Mouse (Mus musculus): ENCODE data around the gene Il4i1.

The Il4i1 gene

DNA sequence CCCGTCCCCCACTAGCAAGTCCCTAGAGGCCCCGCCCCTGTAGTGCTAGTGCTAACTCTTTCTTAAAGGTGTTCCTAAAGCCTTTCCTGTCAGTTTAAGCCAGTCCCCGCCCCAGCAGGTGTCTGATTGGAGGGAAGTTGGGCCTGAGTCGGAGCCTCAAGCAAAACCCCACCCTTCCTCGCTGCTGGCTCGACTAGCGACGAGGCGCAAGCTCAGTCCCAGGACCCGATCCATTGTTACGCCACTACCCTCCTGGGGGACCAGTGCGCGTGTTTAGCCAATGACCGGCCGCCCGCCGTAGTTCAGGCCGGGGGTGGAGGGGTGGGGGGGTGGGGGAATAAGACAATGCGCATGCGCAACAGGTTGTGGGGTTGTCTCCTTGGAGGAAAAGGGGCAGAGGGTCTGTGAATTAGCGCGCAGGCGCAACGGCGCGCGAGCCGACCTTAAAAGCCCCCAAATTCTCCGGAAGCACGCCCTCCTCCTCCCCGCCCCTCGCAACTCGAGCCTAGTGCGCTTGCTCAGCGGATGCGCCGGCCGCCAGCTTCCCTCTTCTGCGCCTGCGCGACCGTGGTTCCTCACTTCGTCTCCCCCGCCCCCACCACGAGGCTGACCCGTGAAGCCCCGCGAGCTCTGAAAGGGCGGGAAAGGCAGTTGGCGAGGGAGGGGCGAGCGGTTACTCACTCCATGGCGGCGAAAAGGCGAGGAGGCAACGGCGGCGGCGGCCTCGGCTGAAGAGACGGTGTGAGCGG lies at the start of gene Il4i1, which contains the start of gene Nup62:
TSS of gene Il4i1 (plus strand) at position 667 of the 749 bp plus-strand sequence.
TSS of gene Nup62 (plus strand) at position 368 of the 749 bp plus-strand sequence.
- peak; percentile 100 for DNase-seq

GRCm38 (mm10) chr7:44768129-44768528 lies 48.1 kb upstream of the Il4i1 start:
- DNase-seq = no peak

- peak; percentile 89 for DNase-seq
Measured at GRCm38 (mm10) chr7:44770046-44770578, 46.1 kb upstream of the Il4i1 start.

DNA sequence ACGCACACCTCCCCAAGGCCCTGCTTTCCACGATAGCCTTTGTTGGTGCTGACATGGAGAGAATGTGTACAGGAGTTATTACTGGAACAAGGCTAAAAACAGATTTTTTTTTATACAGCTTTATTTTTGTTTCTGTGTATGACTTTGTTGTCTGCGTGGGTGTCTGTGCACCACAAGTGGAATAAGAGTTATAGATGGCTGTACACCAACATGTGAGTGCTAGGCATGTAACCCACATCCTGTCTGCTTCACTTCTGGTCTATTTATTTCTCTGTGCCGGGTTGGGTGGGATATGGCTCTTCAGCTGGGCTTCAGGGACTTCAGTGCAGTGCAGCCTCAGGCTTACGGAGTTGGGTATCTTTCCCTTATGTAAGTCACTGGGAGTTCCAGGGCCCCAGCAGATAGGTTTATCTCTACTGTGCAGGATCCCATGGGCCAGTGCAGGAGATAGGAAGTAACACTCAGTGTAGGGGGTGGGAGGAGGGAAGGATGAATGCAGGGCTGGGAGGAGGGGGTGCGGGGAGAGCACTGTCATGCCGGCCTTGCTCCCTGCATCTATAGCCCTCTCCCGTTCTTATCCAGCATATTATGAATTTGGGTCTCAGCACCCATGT lies 43.5 kb upstream of the Il4i1 start:
- no peak for DNase-seq

DNA sequence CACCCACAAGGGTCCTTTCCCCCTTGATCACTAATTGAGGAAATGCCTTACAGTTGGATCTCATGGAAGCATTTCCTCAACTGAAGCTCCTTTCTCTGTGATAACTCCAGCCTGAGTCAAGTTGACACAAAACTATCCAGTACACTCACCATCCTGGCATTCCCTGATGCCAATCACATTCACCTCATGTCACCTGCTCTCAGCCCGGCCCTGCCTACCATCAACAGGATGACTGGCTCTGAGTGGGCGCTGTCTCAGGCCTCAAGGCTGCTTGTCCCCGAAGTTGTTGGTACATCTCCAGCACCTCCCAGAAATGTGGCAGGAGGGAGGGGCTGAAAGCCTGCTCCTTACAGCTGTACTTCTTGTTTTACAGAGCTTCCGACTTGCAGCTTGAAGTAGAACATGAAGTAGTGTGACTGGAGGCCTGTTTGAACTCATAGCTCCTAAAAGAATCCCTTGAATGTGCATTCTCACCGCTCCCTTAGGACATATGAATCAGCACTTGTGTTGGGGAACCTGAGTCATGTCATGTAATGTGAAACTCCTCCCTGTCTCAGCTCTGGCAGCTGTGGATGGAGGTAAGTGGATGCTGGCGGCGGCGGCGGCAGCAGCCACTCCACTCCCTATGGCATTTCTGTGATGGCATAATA lies 39.2 kb upstream of the Il4i1 start:
- DNase-seq = no peak

DNA sequence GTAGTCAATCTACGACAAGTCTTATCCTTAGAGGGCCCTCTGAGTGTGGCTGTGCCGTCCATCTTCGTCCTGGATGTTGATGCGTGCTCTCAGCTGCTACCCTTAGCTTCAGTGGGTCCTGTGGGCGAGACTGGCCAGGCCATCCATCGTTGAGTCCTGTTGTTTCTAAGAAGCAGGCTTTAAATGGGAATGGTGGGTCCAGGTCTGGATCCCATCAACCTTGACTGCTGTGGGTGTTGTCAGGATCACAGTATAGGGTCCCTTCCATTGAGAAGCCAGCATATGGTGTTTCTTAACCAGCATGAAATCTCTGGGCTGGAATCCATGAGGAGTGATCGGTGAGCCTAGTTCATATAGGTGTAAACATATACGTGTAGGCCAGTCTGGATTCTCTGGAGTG lies 36.1 kb upstream of the Il4i1 start:
- DNase-seq = no peak

DNA sequence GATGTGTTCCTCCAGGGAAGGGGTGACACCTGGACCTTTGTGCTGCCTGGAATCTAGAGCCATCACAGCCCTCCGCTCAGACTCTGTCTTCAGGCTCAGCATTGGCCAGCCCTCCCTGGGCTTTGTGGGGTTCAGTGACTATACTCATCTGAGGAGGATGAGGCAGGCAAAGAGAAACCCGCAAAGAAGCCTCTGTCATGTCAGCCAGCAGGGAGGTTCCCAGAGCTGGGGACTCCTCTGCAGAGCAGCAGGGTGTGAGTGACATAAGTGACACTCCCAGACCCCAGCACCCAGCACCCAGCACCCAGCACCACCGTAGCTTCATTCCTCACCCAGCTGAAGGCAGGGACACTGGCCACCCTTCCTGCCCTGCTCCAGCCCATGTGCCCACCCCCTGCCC lies 26.7 kb upstream of the Il4i1 start:
- DNase-seq = no peak

- DNase-seq = no peak
Measured at GRCm38 (mm10) chr7:44790066-44790465, 26.1 kb upstream of the Il4i1 start.

DNA sequence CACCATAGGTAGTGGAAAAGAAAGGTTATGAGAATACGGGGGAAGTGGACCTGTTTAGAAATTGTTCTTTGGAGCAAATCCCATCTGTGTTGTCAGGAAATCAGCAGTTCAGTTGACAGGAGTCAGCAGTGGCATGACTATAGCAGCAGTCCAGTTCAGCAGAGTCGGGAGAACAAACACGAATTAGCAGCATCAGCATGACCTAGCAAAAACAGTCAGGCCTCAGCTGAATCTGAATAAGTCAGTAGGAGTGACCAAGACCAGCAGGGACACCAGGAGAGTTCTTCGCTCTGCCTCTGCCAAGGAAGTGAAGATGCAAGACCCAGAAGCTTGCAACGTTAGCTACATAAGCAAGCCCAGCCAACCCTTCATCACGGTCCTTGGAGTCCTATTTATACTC lies 23.4 kb upstream of the Il4i1 start:
- no peak for DNase-seq

DNA sequence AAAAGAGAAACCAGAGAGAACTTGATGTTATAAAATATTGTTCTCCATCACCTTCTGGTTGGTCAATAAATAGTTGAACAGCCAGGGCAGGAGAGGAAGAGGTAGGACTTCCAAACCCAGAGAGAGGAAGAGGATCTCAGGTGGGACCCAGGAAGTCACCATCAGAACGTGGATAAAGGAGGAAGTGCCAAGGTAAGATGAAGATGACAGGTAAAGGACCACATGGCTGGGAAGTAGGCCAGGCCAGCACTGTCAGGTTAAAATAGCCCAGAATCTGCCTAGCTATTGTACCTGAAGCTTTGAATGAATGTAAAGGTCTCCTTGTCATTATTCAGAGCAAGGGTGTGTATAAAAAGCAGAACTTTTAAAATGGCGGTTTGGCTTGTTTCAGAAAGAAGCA lies 7.3 kb upstream of the Il4i1 start:
- DNase-seq = no peak

- DNase-seq = no peak
Measured at GRCm38 (mm10) chr7:44809466-44809865, 6.7 kb upstream of the Il4i1 start.

- DNase-seq = no peak
Measured at GRCm38 (mm10) chr7:44810365-44810764, 5.8 kb upstream of the Il4i1 start.

DNA sequence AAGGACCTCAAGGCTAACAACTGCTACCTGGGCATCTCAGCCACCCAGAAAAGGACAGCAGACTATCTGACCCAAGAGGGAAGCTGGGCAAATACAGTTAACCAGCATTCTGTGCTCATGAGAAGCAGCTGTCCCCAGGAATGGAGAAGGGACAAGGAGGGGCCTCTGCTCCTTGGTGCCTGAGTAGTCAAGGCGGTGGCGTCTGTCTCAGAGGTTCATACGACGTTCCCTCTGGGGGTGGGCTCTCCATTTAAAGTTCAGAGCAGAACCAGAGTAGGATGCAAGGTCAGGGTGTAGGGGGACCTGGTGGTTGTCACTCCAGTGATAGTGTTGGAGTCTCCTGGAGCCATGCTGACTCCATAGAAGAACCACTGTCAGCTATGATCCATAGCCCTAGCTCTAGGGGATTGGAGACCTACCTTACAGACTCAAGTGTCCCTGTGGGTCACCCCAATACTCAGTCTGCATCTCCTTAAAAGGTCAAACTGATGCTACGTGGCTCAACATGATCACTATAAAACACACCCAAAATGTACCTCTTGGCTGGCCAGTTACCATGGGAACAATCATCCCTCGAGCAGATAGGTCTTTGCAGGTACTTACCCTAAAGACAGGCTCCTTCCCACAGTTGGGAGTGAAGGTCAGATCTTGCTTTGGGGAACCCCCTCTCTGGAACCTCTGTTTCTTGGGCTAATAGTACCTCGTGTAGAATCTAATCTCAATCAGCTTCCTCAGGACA lies 5.2 kb upstream of the Il4i1 start:
- no peak for DNase-seq

GRCm38 (mm10) chr7:44812651-44813325 lies 3.4 kb upstream of the Il4i1 start:
- no peak for DNase-seq

GRCm38 (mm10) chr7:44813985-44814384 lies 2.2 kb upstream of the Il4i1 start:
- no peak for DNase-seq

DNA sequence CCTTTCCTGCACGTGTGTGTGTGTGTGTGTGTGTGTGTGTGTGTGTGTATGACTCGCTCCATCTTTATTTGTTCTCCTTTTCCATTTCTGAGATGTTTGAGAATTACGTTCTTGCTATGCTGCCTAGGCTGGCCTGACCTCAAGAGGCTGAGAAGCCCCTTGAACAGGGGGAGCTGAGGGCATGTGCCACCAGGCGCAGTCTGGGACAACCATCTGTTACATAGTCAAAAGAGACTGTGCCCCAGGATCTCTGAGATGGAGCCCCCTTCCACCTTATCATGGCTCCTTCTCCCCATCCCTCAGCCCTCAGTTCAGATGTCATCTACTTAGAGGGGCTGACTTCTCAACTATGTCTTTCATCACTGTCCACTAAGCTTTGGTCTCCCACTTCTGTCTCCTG lies 1.8 kb upstream of the Il4i1 start:
- DNase-seq = no peak

- DNase-seq = peak; percentile 14
Measured at GRCm38 (mm10) chr7:44814952-44815553, 1.1 kb upstream of the Il4i1 start.

- peak; percentile 79 for DNase-seq
Measured at GRCm38 (mm10) chr7:44816470-44817021, 359 bp downstream of the Il4i1 start, which contains the start of gene Atf5. TSS of gene Atf5 (minus strand) at chr7:44816658.

- DNase-seq = no peak
Measured at GRCm38 (mm10) chr7:44817441-44817840, 1.3 kb downstream of the Il4i1 start.

DNA sequence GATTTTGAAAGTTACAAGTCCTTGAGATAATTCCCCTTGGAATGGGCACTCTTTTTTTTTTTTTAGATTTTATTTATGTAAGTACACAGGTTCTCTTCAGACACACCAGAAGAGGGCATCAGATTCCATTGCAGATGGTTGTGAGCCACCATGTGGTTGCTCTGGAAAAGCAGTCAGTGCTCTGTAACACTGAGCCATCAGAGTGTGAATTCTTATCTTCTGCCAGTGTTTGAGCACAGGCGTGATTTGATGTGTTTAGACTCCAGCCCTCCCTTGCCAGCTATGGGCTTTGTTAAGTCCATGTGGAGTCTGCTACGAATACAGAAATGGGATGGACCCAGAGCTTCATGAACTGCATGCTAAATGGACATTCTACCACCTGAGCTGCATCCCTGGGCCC lies 2.0 kb downstream of the Il4i1 start:
- DNase-seq = no peak

GRCm38 (mm10) chr7:44818751-44819235 lies 2.6 kb downstream of the Il4i1 start:
- DNase-seq = no peak
